Mouse (Mus musculus) megakaryocyte, adult 5-6 weeks (primary cell): ENCODE measurements at regions not wholly inside any gene's neighbourhood (a gene's known extent, or its start where the extent isn't known, plus 50 kb on each side); places are given as distances from the start of the nearest gene placed in this dataset.

Source experiments
- ATAC-seq: 2 replicates; pipeline ENCODE4 v1.8.0; 2016; ENCODE audit warnings: mild to moderate bottlenecking, inconsistent platforms; ENCODE audit not compliant: poor library complexity, severe bottlenecking

GRCm38 (mm10) chr15:64590092-64590881 lies 227.2 kb upstream of the Gm21798 start:
- no peak for ATAC-seq

- ATAC-seq: no peak
These were observed 204.0 kb upstream of the Gm21798 start for GRCm38 (mm10) chr15:64613503-64613902.

DNA sequence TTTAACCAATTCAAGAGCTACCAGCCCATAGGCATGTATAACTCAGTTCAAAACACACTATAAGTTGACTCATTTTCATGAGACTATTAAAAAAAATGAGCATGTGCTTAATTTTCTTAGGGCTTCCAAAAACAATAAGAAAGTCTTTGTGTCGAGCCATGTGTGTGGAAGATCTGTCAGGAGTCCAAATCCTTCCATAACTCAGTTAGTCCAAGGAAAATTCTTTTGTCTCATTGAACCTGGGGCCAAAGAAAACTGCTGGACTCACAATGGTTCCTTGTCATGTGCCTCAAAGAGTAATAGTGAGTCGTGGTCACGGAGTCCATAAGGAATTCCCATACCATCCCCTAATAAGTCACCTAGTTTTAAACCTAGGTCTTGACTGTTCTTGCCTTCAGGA lies 199.0 kb upstream of the Gm21798 start:
- ATAC-seq: no peak

- no peak for ATAC-seq
These were observed 195.6 kb upstream of the Gm21798 start for GRCm38 (mm10) chr15:64621876-64622275.

- no peak for ATAC-seq
These were observed 194.9 kb upstream of the Gm21798 start for GRCm38 (mm10) chr15:64622591-64622990.

DNA sequence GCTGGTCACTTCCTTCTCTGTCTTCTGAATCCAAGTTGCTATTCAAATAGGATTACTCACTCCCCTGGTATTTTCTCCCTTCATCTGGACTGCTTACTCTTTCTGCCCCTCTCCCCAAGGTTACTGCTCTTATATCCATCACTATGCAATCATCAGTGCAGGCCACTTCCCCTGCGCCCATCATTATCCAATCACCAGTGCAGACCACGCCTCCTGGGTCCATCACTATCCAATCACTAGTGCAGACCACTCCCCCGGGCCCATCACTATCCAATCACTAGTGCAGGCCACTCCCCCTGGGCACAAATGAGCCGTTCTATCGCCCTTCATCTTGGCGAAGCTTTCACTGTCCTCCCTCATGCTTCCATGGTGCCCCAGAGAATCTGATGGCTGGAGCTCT lies 191.1 kb upstream of the Gm21798 start:
- ATAC-seq: 0 out of 2 replicates have a peak, but pooled peaks have one; percentile 18

GRCm38 (mm10) chr15:64627258-64627657 lies 190.2 kb upstream of the Gm21798 start:
- peak; percentile 70 for ATAC-seq
